Mouse (Mus musculus) testis, adult 2 months (tissue): ENCODE measurements around the gene Dusp11. TPM values are rescaled to one million over a fixed set of nuclear protein-coding genes. Genes with fewer than 3 reads are reported as not detected.
"Not testable (repeated sequence)": the region's sequence is repeated elsewhere in the genome, so short reads cannot be mapped to it uniquely, and the experiment has no call there.

ENCODE experiments used
- H3K27ac ChIP-seq: fragments of 200-500 bp; 2 replicates; pipeline ENCODE4 v1.5.1; 2012; ENCODE audit warnings: low read depth, low read length; ENCODE audit not compliant: control insufficient read depth, insufficient read depth
- H3K27me3 ChIP-seq: fragments of 200-500 bp; 2 replicates; pipeline ENCODE4 v1.6.1; 2012; ENCODE audit warnings: mild to moderate bottlenecking, low read length, moderate library complexity; ENCODE audit not compliant: control insufficient read depth, insufficient read depth
- H3K36me3 ChIP-seq: fragments of 200-500 bp; 2 replicates; pipeline ENCODE4 v1.6.1; 2012; ENCODE audit warnings: mild to moderate bottlenecking, low read length; ENCODE audit not compliant: control insufficient read depth, insufficient read depth
- H3K4me1 ChIP-seq: fragments of 200-500 bp; 2 replicates; pipeline ENCODE4 v1.6.1; 2012; ENCODE audit warnings: low read length; ENCODE audit not compliant: control insufficient read depth, insufficient read depth
- H3K4me3 ChIP-seq: fragments of 200-500 bp; 2 replicates; pipeline ENCODE4 v1.5.1; 2012; ENCODE audit warnings: low read depth, mild to moderate bottlenecking, low read length, moderate library complexity, mixed read lengths; ENCODE audit not compliant: control insufficient read depth
- CTCF ChIP-seq: fragments of 200-500 bp; IDR thresholded peaks from 2 replicates; pipeline ENCODE4 v1.5.1; 2012; ENCODE audit warnings: low read depth, mild to moderate bottlenecking, inconsistent platforms, low read length, moderate library complexity; ENCODE audit not compliant: control insufficient read depth, insufficient read depth, insufficient replicate concordance
- polyA plus RNA-seq: library from polyadenylated mRNA; depleted of rRNA; stranded (reverse); fragments of >200 nt; gene quantifications from 2 replicates; pipeline ENCODE4 v1.2.3, GENCODE M21; 2012; rRNA removed

Gene Dusp11
- polyA plus RNA-seq, 1 experiment: 15.7 TPM

DNA sequence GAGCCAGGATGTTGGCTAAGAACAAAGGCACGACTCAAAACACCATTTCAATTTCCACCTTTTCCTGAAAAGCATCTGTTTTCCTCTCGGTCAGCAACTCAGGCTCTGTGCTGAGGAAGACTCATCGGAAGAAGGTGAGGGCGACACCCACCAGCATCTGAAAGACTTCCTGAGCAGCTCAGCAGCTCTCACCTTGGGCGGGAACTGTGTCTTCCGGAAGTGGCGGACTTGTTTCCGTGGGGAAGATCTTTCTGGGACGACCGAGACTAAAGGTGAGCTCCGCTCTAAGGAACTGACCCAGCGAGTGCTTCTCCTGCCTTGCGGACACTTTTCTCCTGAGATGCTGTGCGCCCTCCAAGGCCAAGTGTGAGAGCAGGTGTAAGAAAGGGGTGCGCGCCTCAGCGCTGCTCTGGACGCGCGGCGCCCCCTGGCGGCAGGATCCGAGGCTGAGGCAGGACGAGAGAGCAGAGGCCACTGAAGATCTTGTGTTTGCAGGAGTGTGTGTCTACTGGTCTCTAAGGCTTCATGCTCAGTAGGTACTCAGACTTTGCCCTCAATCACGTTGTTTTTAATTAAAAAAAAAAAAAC is 66.3 kb downstream of the Dusp11 start:
- not testable (repeated sequence) for H3K27ac ChIP-seq, H3K36me3 ChIP-seq, H3K27me3 ChIP-seq, H3K4me1 ChIP-seq
- peak; percentile 75 for TF ChIP-seq CTCF
- peak overlapping the region; percentile 72 for H3K4me3 ChIP-seq

Other genes with a start within 250 kb of the Dusp11 start
- gene Nat8f7, start 248.5 kb downstream of the Dusp11 start, polyA plus RNA-seq: 0.09 and 0.37 TPM in 2 replicates
- 0.35 and 0.47 TPM in 2 replicates for gene Nat8f3, start 195.9 kb downstream of the Dusp11 start, polyA plus RNA-seq
- gene Nat8f6, start 140.7 kb downstream of the Dusp11 start, polyA plus RNA-seq: 0.23 and 0.41 TPM in 2 replicates
- 1.3 and 2.9 TPM in 2 replicates for gene Nat8f5, start 140.7 kb downstream of the Dusp11 start, polyA plus RNA-seq
- 10.4 and 10.7 TPM in 2 replicates for gene Nat8, start 129.6 kb downstream of the Dusp11 start, polyA plus RNA-seq
- 0.22 and 0.23 TPM in 2 replicates for gene Nat8f2, start 92.5 kb downstream of the Dusp11 start, polyA plus RNA-seq
- 27.6 and 45.1 TPM in 2 replicates for gene Nat8f4, start 56.8 kb downstream of the Dusp11 start, polyA plus RNA-seq
- gene Tprkb, start 49.8 kb downstream of the Dusp11 start, polyA plus RNA-seq: 10.8 and 11.1 TPM in 2 replicates
- 6.1 and 7.6 TPM in 2 replicates for gene Nat8f1, start 46.0 kb downstream of the Dusp11 start, polyA plus RNA-seq
- 0.99 and 1.6 TPM in 2 replicates for gene Figla, start 54.5 kb upstream of the Dusp11 start, polyA plus RNA-seq
- 1.6 and 1.7 TPM in 2 replicates for gene Add2, start 67.0 kb upstream of the Dusp11 start, polyA plus RNA-seq
- 2.1 and 2.7 TPM in 2 replicates for gene Tgfa, start 233.6 kb upstream of the Dusp11 start, polyA plus RNA-seq